Mouse (Mus musculus): ENCODE results near the gene Gm1043. TPM values are rescaled to one million over a fixed set of nuclear protein-coding genes. Genes with fewer than 3 reads are reported as not detected.

Gm1043 gene
- polyA plus RNA-seq, 1 experiment from 2014 or later = not detected

GRCm38 (mm10) chr5:37162871-37163781 lies 78.0 kb downstream of the Gm1043 start:
- peaks cover 51% of the 10 kb centered on the region for H3K27me3 ChIP-seq
- ATAC-seq (no peak), DNase-seq (ENCODE audit: low read depth, low spot score) (no peak)
- CTCF ChIA-PET = interaction anchor here (1.3 kb wide), 1 partner anchor 9 kb away, joined by 3 read pairs; no protein-coding TSS in a partner anchor
- POLR2A ChIA-PET = interaction anchor here (0.6 kb wide), 1 partner anchor 660 kb away, joined by 3 read pairs; no protein-coding TSS in a partner anchor
- TF ChIP-seq CTCF (IDR thresholded peaks at IDR 0.05) = peak; percentile 77
- in situ Hi-C loops (cut with MboI; ENCODE audit: low pct_unique_long_range_greater_than_20kb) = no loop called here

- H3K27me3 ChIP-seq = peaks cover 31% of the 10 kb centered on the region
- ChIA-PET POLR2A (no interaction called here), CTCF (no interaction called here)
- TF ChIP-seq CTCF (IDR thresholded peaks at IDR 0.05) = no peak
- no peak for ATAC-seq
- in situ Hi-C loops (cut with MboI; ENCODE audit: low pct_unique_long_range_greater_than_20kb) = no loop called here
- DNase-seq (ENCODE audit: low read depth, low spot score) = no peak
Measured at GRCm38 (mm10) chr5:37176466-37176865, 91.3 kb downstream of the Gm1043 start.

- H3K27me3 ChIP-seq = peaks cover 30% of the 10 kb centered on the region
- in situ Hi-C loops (cut with MboI; ENCODE audit: low pct_unique_long_range_greater_than_20kb) = no loop called here
- CTCF ChIA-PET = interaction anchor here (1.0 kb wide), 1 partner anchor 231 kb away, joined by 3 read pairs; no protein-coding TSS in a partner anchor
- ATAC-seq = no peak
- TF ChIP-seq CTCF (IDR thresholded peaks at IDR 0.05) = no peak
- no peak for DNase-seq (ENCODE audit: low read depth, low spot score)
- POLR2A ChIA-PET = no interaction called here
Measured at GRCm38 (mm10) chr5:37177061-37177460, 91.9 kb downstream of the Gm1043 start.

GRCm38 (mm10) chr5:37178811-37179210 lies 93.6 kb downstream of the Gm1043 start:
- ChIA-PET POLR2A (no interaction called here), CTCF (no interaction called here)
- in situ Hi-C loops (cut with MboI; ENCODE audit: low pct_unique_long_range_greater_than_20kb) = no loop called here
- DNase-seq (ENCODE audit: low read depth, low spot score) = no peak
- TF ChIP-seq CTCF (IDR thresholded peaks at IDR 0.05) = no peak
- ATAC-seq = no peak
- peaks cover 18% of the 10 kb centered on the region for H3K27me3 ChIP-seq

GRCm38 (mm10) chr5:37179872-37180271 lies 94.7 kb downstream of the Gm1043 start:
- no peak for TF ChIP-seq CTCF (IDR thresholded peaks at IDR 0.05)
- DNase-seq (ENCODE audit: low read depth, low spot score) (no peak), ATAC-seq (no peak)
- POLR2A ChIA-PET = no interaction called here
- peaks cover 14% of the 10 kb centered on the region for H3K27me3 ChIP-seq
- in situ Hi-C loops (cut with MboI; ENCODE audit: low pct_unique_long_range_greater_than_20kb) = no loop called here
- CTCF ChIA-PET = no interaction called here

GRCm38 (mm10) chr5:37180624-37181023 lies 95.5 kb downstream of the Gm1043 start:
- ChIA-PET POLR2A (no interaction called here), CTCF (no interaction called here)
- TF ChIP-seq CTCF (IDR thresholded peaks at IDR 0.05) = no peak
- in situ Hi-C loops (cut with MboI; ENCODE audit: low pct_unique_long_range_greater_than_20kb) = no loop called here
- no peak for ATAC-seq
- H3K27me3 ChIP-seq = peaks cover 15% of the 10 kb centered on the region
- DNase-seq (ENCODE audit: low read depth, low spot score) = no peak

- DNase-seq (ENCODE audit: low read depth, low spot score) (no peak), ATAC-seq (no peak)
- ChIA-PET CTCF (no interaction called here), POLR2A (no interaction called here)
- no peak for TF ChIP-seq CTCF (IDR thresholded peaks at IDR 0.05)
- in situ Hi-C loops (cut with MboI; ENCODE audit: low pct_unique_long_range_greater_than_20kb) = no loop called here
- peaks cover 16% of the 10 kb centered on the region for H3K27me3 ChIP-seq
Measured at GRCm38 (mm10) chr5:37184605-37185004, 99.4 kb downstream of the Gm1043 start.

- H3K27me3 ChIP-seq = peaks cover 20% of the 10 kb centered on the region
- ChIA-PET POLR2A (no interaction called here), CTCF (no interaction called here)
- no peak for ATAC-seq
- TF ChIP-seq CTCF (IDR thresholded peaks at IDR 0.05) = no peak
- DNase-seq (ENCODE audit: low read depth, low spot score) = no peak
- in situ Hi-C loops (cut with MboI; ENCODE audit: low pct_unique_long_range_greater_than_20kb) = no loop called here
Measured at GRCm38 (mm10) chr5:37190378-37190777, 105.2 kb downstream of the Gm1043 start.

- no peak for TF ChIP-seq CTCF (IDR thresholded peaks at IDR 0.05)
- in situ Hi-C loops (cut with MboI; ENCODE audit: low pct_unique_long_range_greater_than_20kb) = no loop called here
- ChIA-PET POLR2A (no interaction called here), CTCF (no interaction called here)
- ATAC-seq (no peak), DNase-seq (ENCODE audit: low read depth, low spot score) (no peak)
- H3K27me3 ChIP-seq = peaks cover under 1% of the 10 kb centered on the region
Measured at GRCm38 (mm10) chr5:37196196-37196595, 111.0 kb downstream of the Gm1043 start.

- no peak for ATAC-seq
- ChIA-PET POLR2A (no interaction called here), CTCF (no interaction called here)
- no peak for DNase-seq (ENCODE audit: low read depth, low spot score)
- H3K27me3 ChIP-seq = no peaks in the 10 kb centered on the region
- in situ Hi-C loops (cut with MboI; ENCODE audit: low pct_unique_long_range_greater_than_20kb) = no loop called here
- no peak for TF ChIP-seq CTCF (IDR thresholded peaks at IDR 0.05)
Measured at GRCm38 (mm10) chr5:37196666-37197250, 111.6 kb downstream of the Gm1043 start.

- DNase-seq (ENCODE audit: low read depth, low spot score) (no peak), ATAC-seq (no peak)
- ChIA-PET POLR2A (no interaction called here), CTCF (no interaction called here)
- TF ChIP-seq CTCF (IDR thresholded peaks at IDR 0.05) = no peak
- in situ Hi-C loops (cut with MboI; ENCODE audit: low pct_unique_long_range_greater_than_20kb) = no loop called here
- no peaks in the 10 kb centered on the region for H3K27me3 ChIP-seq
Measured at GRCm38 (mm10) chr5:37197423-37197822, 112.3 kb downstream of the Gm1043 start.
